Mouse (Mus musculus) forebrain, embryonic 12.5 days (tissue): ENCODE measurements at regions not wholly inside any gene's neighbourhood (a gene's known extent, or its start where the extent isn't known, plus 50 kb on each side); places are given as distances from the start of the nearest gene placed in this dataset. TPM values are rescaled to one million over a fixed set of nuclear protein-coding genes. Genes with fewer than 3 reads are reported as not detected.
"Not testable (repeated sequence)": the region's sequence is repeated elsewhere in the genome, so short reads cannot be mapped to it uniquely, and the experiment has no call there.

Experiments
- ATAC-seq: fragments of 200-750 bp; cut with Nextera tagmentation; 2 replicates; pipeline ENCODE4 v1.8.0; 2017; ENCODE audit warnings: moderate TSS enrichment; ENCODE audit not compliant: low FRiP score
- H3K27ac ChIP-seq: fragments of 300-500 bp; sonication (generic); 2 replicates; pipeline ENCODE4 v1.5.1; 2016; ENCODE audit warnings: mild to moderate bottlenecking
- H3K27me3 ChIP-seq: fragments of 300-500 bp; sonication (generic); 2 replicates; pipeline ENCODE4 v1.6.1; 2016; ENCODE audit warnings: mild to moderate bottlenecking
- H3K36me3 ChIP-seq: fragments of 300-500 bp; sonication (generic); replicated peaks from 2 replicates; pipeline ENCODE4 v1.6.1; 2016; ENCODE audit warnings: mild to moderate bottlenecking
- H3K4me1 ChIP-seq: fragments of 300-500 bp; sonication (generic); 2 replicates; pipeline ENCODE4 v1.6.1; 2016
- H3K4me2 ChIP-seq: fragments of 300-500 bp; sonication (generic); 2 replicates; pipeline ENCODE4 v1.6.1; 2016; ENCODE audit warnings: mild to moderate bottlenecking, moderate library complexity
- H3K4me3 ChIP-seq: fragments of 300-500 bp; sonication (generic); replicated peaks from 2 replicates; pipeline ENCODE4 v1.5.1; 2016; ENCODE audit warnings: mild to moderate bottlenecking
- H3K9ac ChIP-seq: fragments of 300-500 bp; sonication (generic); 2 replicates; pipeline ENCODE4 v1.6.1; 2016; ENCODE audit warnings: mild to moderate bottlenecking
- H3K9me3 ChIP-seq: fragments of 300-500 bp; sonication (generic); 2 replicates; pipeline ENCODE4 v1.6.1; 2016
- WGBS: fragments of 180-500 bp; shearing (Covaris S2); methylation state at CpG from one replicate; pipeline ENCODE4 v1.1.7; 2016; 5-methylcytosine and 5-hydroxymethylcytosine counted together
- microRNA-seq: library from miRNA; unstranded; fragments of <30 nt; microRNA quantifications from one replicate; pipeline ENCODE4, GENCODE M21; 2017

- no peak overlapping the region for H3K9ac ChIP-seq
- no peak overlapping the region for H3K4me2 ChIP-seq
- H3K4me1 ChIP-seq = no peaks in the 10 kb centered on the region
- no peak for ATAC-seq
- H3K36me3 ChIP-seq = no peaks in the 10 kb centered on the region
- no peaks in the 10 kb centered on the region for H3K27me3 ChIP-seq
- 83% methylated on average over 7 of the region's 7 CpGs for WGBS
- no peak overlapping the region for H3K27ac ChIP-seq
- H3K4me3 ChIP-seq = no peak overlapping the region
- H3K9me3 ChIP-seq = no peaks in the 10 kb centered on the region
Observed at GRCm38 (mm10) chr19:18012029-18012428, 174.6 kb upstream of the Pcsk5 start.

GRCm38 (mm10) chr19:17997561-17997960 lies 160.1 kb upstream of the Pcsk5 start:
- 89% methylated on average over 3 of the region's 3 CpGs for WGBS
- Histone ChIP-seq H3K4me1 (no peaks in the 10 kb centered on the region), H3K27ac (no peak overlapping the region), H3K27me3 (no peaks in the 10 kb centered on the region), H3K9ac (no peak overlapping the region), H3K4me2 (no peak overlapping the region), H3K36me3 (no peaks in the 10 kb centered on the region), H3K9me3 (no peaks in the 10 kb centered on the region), H3K4me3 (no peak overlapping the region)
- ATAC-seq = no peak

GRCm38 (mm10) chr19:17983416-17983815 lies 146.0 kb upstream of the Pcsk5 start:
- Histone ChIP-seq H3K4me1 (no peaks in the 10 kb centered on the region), H3K4me2 (no peak overlapping the region), H3K27me3 (no peaks in the 10 kb centered on the region), H3K27ac (no peak overlapping the region), H3K9me3 (no peaks in the 10 kb centered on the region), H3K9ac (no peak overlapping the region), H3K36me3 (no peaks in the 10 kb centered on the region), H3K4me3 (no peak overlapping the region)
- 98% methylated on average over 1 of the region's 1 CpGs for WGBS
- ATAC-seq = no peak

- ATAC-seq = no peak
- no peak overlapping the region for H3K4me2 ChIP-seq
- no peaks in the 10 kb centered on the region for H3K9me3 ChIP-seq
- H3K36me3 ChIP-seq = no peaks in the 10 kb centered on the region
- whole genome bisulfite sequencing = 80% methylated on average over 1 of the region's 1 CpGs
- H3K4me1 ChIP-seq = no peaks in the 10 kb centered on the region
- H3K27ac ChIP-seq = no peak overlapping the region
- no peak overlapping the region for H3K4me3 ChIP-seq
- no peaks in the 10 kb centered on the region for H3K27me3 ChIP-seq
- H3K9ac ChIP-seq = no peak overlapping the region
Observed at GRCm38 (mm10) chr19:17965566-17965965, 128.1 kb upstream of the Pcsk5 start.

GRCm38 (mm10) chr19:17958440-17958839 lies 121.0 kb upstream of the Pcsk5 start:
- no peak for ATAC-seq
- H3K4me1 ChIP-seq = no peaks in the 10 kb centered on the region
- no peak overlapping the region for H3K4me3 ChIP-seq
- H3K36me3 ChIP-seq = no peaks in the 10 kb centered on the region
- no peak overlapping the region for H3K27ac ChIP-seq
- no peaks in the 10 kb centered on the region for H3K9me3 ChIP-seq
- H3K9ac ChIP-seq = no peak overlapping the region
- no peaks in the 10 kb centered on the region for H3K27me3 ChIP-seq
- H3K4me2 ChIP-seq = no peak overlapping the region

- no peak for ATAC-seq
- no peak overlapping the region for H3K9ac ChIP-seq
Observed at GRCm38 (mm10) chr19:17932665-17933064, 95.2 kb upstream of the Pcsk5 start.

GRCm38 (mm10) chr19:17927121-17927520 lies 89.7 kb upstream of the Pcsk5 start:
- H3K4me2 ChIP-seq, H3K36me3 ChIP-seq, H3K4me3 ChIP-seq, H3K9ac ChIP-seq, ATAC-seq, H3K27ac ChIP-seq, H3K4me1 ChIP-seq, H3K27me3 ChIP-seq, H3K9me3 ChIP-seq: not testable (repeated sequence)
- 91% methylated on average over 8 of the region's 8 CpGs for WGBS

More at GRCm38 (mm10) chr19:17932665-17933064, 95.2 kb upstream of the Pcsk5 start:
- Histone ChIP-seq H3K27me3 (no peaks in the 10 kb centered on the region), H3K4me3 (no peak overlapping the region), H3K27ac (no peak overlapping the region), H3K36me3 (no peaks in the 10 kb centered on the region), H3K9me3 (no peaks in the 10 kb centered on the region), H3K4me2 (no peak overlapping the region), H3K4me1 (no peaks in the 10 kb centered on the region)
- 70% methylated on average over 4 of the region's 4 CpGs for WGBS

- no peaks in the 10 kb centered on the region for H3K36me3 ChIP-seq
- no peaks in the 10 kb centered on the region for H3K9me3 ChIP-seq
- H3K4me1 ChIP-seq = no peaks in the 10 kb centered on the region
- no peak overlapping the region for H3K4me3 ChIP-seq
- H3K27ac ChIP-seq = no peak overlapping the region
- H3K4me2 ChIP-seq = no peak overlapping the region
- no peaks in the 10 kb centered on the region for H3K27me3 ChIP-seq
- no peak for ATAC-seq
- H3K9ac ChIP-seq = no peak overlapping the region
- 82% methylated on average over 1 of the region's 1 CpGs for WGBS
Observed at GRCm38 (mm10) chr19:17907579-17907978, 70.1 kb upstream of the Pcsk5 start.

- H3K4me2 ChIP-seq = no peak overlapping the region
- no peaks in the 10 kb centered on the region for H3K36me3 ChIP-seq
- no peaks in the 10 kb centered on the region for H3K27me3 ChIP-seq
- WGBS = 83% methylated on average over 3 of the region's 3 CpGs
- no peak overlapping the region for H3K27ac ChIP-seq
- ATAC-seq = no peak
- no peak overlapping the region for H3K9ac ChIP-seq
- H3K9me3 ChIP-seq = no peaks in the 10 kb centered on the region
- H3K4me3 ChIP-seq = no peak overlapping the region
- H3K4me1 ChIP-seq = no peaks in the 10 kb centered on the region
Observed at GRCm38 (mm10) chr19:17904120-17904519, 66.7 kb upstream of the Pcsk5 start.

- H3K9ac ChIP-seq = no peak overlapping the region
- H3K9me3 ChIP-seq = no peaks in the 10 kb centered on the region
- H3K4me1 ChIP-seq = no peaks in the 10 kb centered on the region
- H3K27ac ChIP-seq = no peak overlapping the region
- no peaks in the 10 kb centered on the region for H3K36me3 ChIP-seq
- H3K4me2 ChIP-seq = no peak overlapping the region
- ATAC-seq = no peak
- no peak overlapping the region for H3K4me3 ChIP-seq
- H3K27me3 ChIP-seq = no peaks in the 10 kb centered on the region
Observed at GRCm38 (mm10) chr19:17892615-17893014, 55.2 kb upstream of the Pcsk5 start.

Small RNA genes in the stretch of these regions (microRNA-seq; reads per million reads assigned to microRNA genes)
- not detected for gene Gm23061
